Mouse (Mus musculus): ENCODE results near the gene Eaf1. TPM values are rescaled to one million over a fixed set of nuclear protein-coding genes. Genes with fewer than 3 reads are reported as not detected.

The Eaf1 gene
- polyA plus RNA-seq, 1 experiment from 2014 or later: 13.2 TPM

DNA sequence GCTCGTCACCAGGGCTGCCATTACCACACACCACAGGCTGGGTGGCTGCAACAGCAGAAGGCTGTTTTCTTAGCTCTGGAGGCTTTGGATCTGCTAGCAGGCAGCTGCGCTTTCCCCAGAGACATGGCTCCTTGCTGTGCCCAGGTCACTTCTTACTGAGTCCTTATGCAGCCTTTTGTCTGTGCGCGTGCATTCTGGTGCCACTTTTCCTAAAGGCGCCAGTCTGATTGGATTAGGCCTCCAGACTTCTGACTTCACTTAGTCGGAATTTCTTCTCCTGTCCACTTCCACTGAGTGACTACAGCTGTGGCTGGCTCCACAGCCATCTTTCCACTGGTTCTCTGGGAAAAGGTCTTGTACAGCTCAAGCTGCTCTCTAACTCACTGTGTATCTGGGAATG, 31.3 kb upstream of the Eaf1 start:
- Histone ChIP-seq H3K36me3 (ENCODE audit: control insufficient read depth, insufficient read depth, low read length) (no peaks in the 10 kb centered on the region), H3K27ac (replicated peaks in 1 of 2; ENCODE audit: control insufficient read depth in 1 of 2, insufficient read depth in 1 of 2, low read depth in 2 of 2, low read length in 2 of 2) (peak overlapping the region; percentile 64 to 79), H3K4me2 (ENCODE audit: low read length) (no peak overlapping the region), H3K9me3 (ENCODE audit: control insufficient read depth, low read length) (no peaks in the 10 kb centered on the region), H3K27me3 (ENCODE audit: control insufficient read depth, insufficient read depth, low read length) (no peaks in the 10 kb centered on the region), H3K4me1 (ENCODE audit: control insufficient read depth in 2 of 2, insufficient read depth in 2 of 2, low read length in 2 of 2) (no peaks in the 10 kb centered on the region; a peak in 2 of 4 replicates), H3K4me3 (ENCODE audit: control insufficient read depth in 1 of 2, insufficient read depth in 1 of 2, low read depth in 1 of 2, low read length in 2 of 2) (no peak overlapping the region), H3K9ac (ENCODE audit: low read length) (no peak overlapping the region)
- WGBS: 70% methylated on average over 6 of the region's 6 CpGs
- ATAC-seq (ENCODE audit: insufficient number of reproducible peaks, insufficient read depth, low FRiP score, low read depth): peak; percentile 34; the same call in 1 of the 2 replicates

GRCm38 (mm10) chr14:31464176-31464575, 30.0 kb upstream of the Eaf1 start:
- WGBS: 64% methylated on average over 8 of the region's 8 CpGs
- Histone ChIP-seq H3K9ac (ENCODE audit: low read length) (no peak overlapping the region), H3K4me1 (ENCODE audit: control insufficient read depth in 2 of 2, insufficient read depth in 2 of 2, low read length in 2 of 2) (no peaks in the 10 kb centered on the region; a peak in 2 of 4 replicates), H3K4me2 (ENCODE audit: low read length) (no peak overlapping the region), H3K27ac (replicated peaks in 1 of 2; ENCODE audit: control insufficient read depth in 1 of 2, insufficient read depth in 1 of 2, low read depth in 2 of 2, low read length in 2 of 2) (no peak overlapping the region), H3K36me3 (ENCODE audit: control insufficient read depth, insufficient read depth, low read length) (no peaks in the 10 kb centered on the region), H3K4me3 (ENCODE audit: control insufficient read depth in 1 of 2, insufficient read depth in 1 of 2, low read depth in 1 of 2, low read length in 2 of 2) (no peak overlapping the region), H3K9me3 (ENCODE audit: control insufficient read depth, low read length) (no peaks in the 10 kb centered on the region), H3K27me3 (ENCODE audit: control insufficient read depth, insufficient read depth, low read length) (no peaks in the 10 kb centered on the region)
- ATAC-seq (ENCODE audit: insufficient number of reproducible peaks, insufficient read depth, low FRiP score, low read depth): no peak

- ATAC-seq (ENCODE audit: insufficient number of reproducible peaks, insufficient read depth, low FRiP score, low read depth): no peak
- H3K9me3 ChIP-seq (ENCODE audit: control insufficient read depth, low read length): no peaks in the 10 kb centered on the region
- 55% methylated on average over 4 of the region's 4 CpGs for WGBS
- H3K4me3 ChIP-seq (ENCODE audit: control insufficient read depth in 1 of 2, insufficient read depth in 1 of 2, low read depth in 1 of 2, low read length in 2 of 2): no peak overlapping the region
- no peak overlapping the region for H3K4me2 ChIP-seq (ENCODE audit: low read length)
- H3K36me3 ChIP-seq (ENCODE audit: control insufficient read depth, insufficient read depth, low read length): no peaks in the 10 kb centered on the region
- H3K27me3 ChIP-seq (ENCODE audit: control insufficient read depth, insufficient read depth, low read length): no peaks in the 10 kb centered on the region
- H3K9ac ChIP-seq (ENCODE audit: low read length): no peak overlapping the region
- no peaks in the 10 kb centered on the region; a peak in 1 of 4 replicates for H3K4me1 ChIP-seq (ENCODE audit: control insufficient read depth in 2 of 2, insufficient read depth in 2 of 2, low read length in 2 of 2)
- H3K27ac ChIP-seq (replicated peaks in 1 of 2; ENCODE audit: control insufficient read depth in 1 of 2, insufficient read depth in 1 of 2, low read depth in 2 of 2, low read length in 2 of 2): no peak overlapping the region
Observed at GRCm38 (mm10) chr14:31469711-31470110, 24.5 kb upstream of the Eaf1 start.

DNA sequence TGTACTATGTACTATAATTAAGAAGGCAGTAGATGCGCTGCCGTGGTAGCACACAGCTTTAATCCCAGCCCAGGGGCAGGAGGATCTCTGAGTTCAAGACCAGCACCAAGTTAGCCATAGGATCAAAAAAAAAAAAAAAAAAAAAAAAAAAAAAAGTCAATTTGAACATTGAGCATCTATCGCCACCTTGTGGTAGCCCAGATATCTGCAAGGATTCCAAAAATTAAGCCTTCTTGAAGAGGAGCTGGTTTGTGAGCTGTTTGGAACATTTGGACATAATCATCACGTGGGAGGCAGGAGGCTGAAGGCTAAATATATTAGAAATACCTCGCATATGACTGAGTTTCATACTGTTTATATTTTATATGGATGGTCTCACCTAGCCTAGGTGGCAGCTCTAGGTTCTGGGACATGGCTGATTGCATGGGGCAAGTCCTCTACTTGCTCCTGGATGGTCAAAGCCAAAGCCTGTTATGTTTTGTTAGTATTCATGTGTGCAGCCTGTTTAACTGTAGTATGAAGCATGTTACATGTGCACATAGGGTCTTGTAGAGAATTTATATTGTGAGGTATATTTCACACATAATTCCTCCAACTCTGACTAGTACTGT, 21.6 kb upstream of the Eaf1 start:
- WGBS: 7% methylated on average over 5 of the region's 5 CpGs
- no peak overlapping the region for H3K27ac ChIP-seq (replicated peaks in 1 of 2; ENCODE audit: control insufficient read depth in 1 of 2, insufficient read depth in 1 of 2, low read depth in 2 of 2, low read length in 2 of 2)
- no peaks in the 10 kb centered on the region for H3K4me1 ChIP-seq (ENCODE audit: control insufficient read depth in 2 of 2, insufficient read depth in 2 of 2, low read length in 2 of 2)
- H3K27me3 ChIP-seq (ENCODE audit: control insufficient read depth, insufficient read depth, low read length): no peaks in the 10 kb centered on the region
- no peak overlapping the region for H3K9ac ChIP-seq (ENCODE audit: low read length)
- no peak for ATAC-seq (ENCODE audit: insufficient number of reproducible peaks, insufficient read depth, low FRiP score, low read depth)
- H3K4me3 ChIP-seq (ENCODE audit: control insufficient read depth in 1 of 2, insufficient read depth in 1 of 2, low read depth in 1 of 2, low read length in 2 of 2): no peak overlapping the region
- H3K36me3 ChIP-seq (ENCODE audit: control insufficient read depth, insufficient read depth, low read length): no peaks in the 10 kb centered on the region
- H3K9me3 ChIP-seq (ENCODE audit: control insufficient read depth, low read length): no peaks in the 10 kb centered on the region
- H3K4me2 ChIP-seq (ENCODE audit: low read length): no peak overlapping the region

GRCm38 (mm10) chr14:31473297-31473696, 20.9 kb upstream of the Eaf1 start:
- H3K27me3 ChIP-seq (ENCODE audit: control insufficient read depth, insufficient read depth, low read length): no peaks in the 10 kb centered on the region
- H3K4me1 ChIP-seq (ENCODE audit: control insufficient read depth in 2 of 2, insufficient read depth in 2 of 2, low read length in 2 of 2): no peaks in the 10 kb centered on the region
- 84% methylated on average over 2 of the region's 2 CpGs for WGBS

DNA sequence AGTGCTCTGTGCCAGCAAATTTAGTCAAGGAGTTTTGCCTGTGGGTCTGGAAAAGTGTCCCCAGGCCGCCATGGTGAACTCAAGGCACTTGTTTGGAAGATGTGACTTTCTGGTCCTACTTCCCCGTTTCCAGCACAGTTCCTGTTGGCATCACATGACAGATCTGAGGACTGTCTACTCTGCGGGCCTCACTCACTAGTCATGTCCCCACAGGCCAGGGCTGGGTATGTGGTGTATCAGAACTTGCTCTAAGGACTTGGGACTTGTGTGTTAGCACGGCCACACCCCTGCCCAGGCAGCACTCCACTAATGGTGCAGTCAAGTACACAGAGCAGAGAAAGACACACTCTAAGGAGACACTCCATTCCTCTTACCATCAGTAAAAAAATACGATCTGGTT, 11.8 kb upstream of the Eaf1 start:
- H3K4me3 ChIP-seq (ENCODE audit: control insufficient read depth in 1 of 2, insufficient read depth in 1 of 2, low read depth in 1 of 2, low read length in 2 of 2): no peak overlapping the region
- H3K36me3 ChIP-seq (ENCODE audit: control insufficient read depth, insufficient read depth, low read length): peaks cover 96% of the 10 kb centered on the region
- H3K4me2 ChIP-seq (ENCODE audit: low read length): no peak overlapping the region
- ATAC-seq (ENCODE audit: insufficient number of reproducible peaks, insufficient read depth, low FRiP score, low read depth): no peak
- no peak overlapping the region for H3K27ac ChIP-seq (replicated peaks in 1 of 2; ENCODE audit: control insufficient read depth in 1 of 2, insufficient read depth in 1 of 2, low read depth in 2 of 2, low read length in 2 of 2)
- no peaks in the 10 kb centered on the region for H3K27me3 ChIP-seq (ENCODE audit: control insufficient read depth, insufficient read depth, low read length)
- WGBS: 88% methylated on average over 5 of the region's 5 CpGs
- H3K9ac ChIP-seq (ENCODE audit: low read length): no peak overlapping the region
- no peaks in the 10 kb centered on the region for H3K9me3 ChIP-seq (ENCODE audit: control insufficient read depth, low read length)
- no peaks in the 10 kb centered on the region for H3K4me1 ChIP-seq (ENCODE audit: control insufficient read depth in 2 of 2, insufficient read depth in 2 of 2, low read length in 2 of 2)

More at GRCm38 (mm10) chr14:31473297-31473696, 20.9 kb upstream of the Eaf1 start:
- H3K9me3 ChIP-seq (ENCODE audit: control insufficient read depth, low read length): no peaks in the 10 kb centered on the region
- peaks cover 5% of the 10 kb centered on the region for H3K36me3 ChIP-seq (ENCODE audit: control insufficient read depth, insufficient read depth, low read length)
- no peak overlapping the region for H3K9ac ChIP-seq (ENCODE audit: low read length)
- H3K4me3 ChIP-seq (ENCODE audit: control insufficient read depth in 1 of 2, insufficient read depth in 1 of 2, low read depth in 1 of 2, low read length in 2 of 2): no peak overlapping the region
- no peak overlapping the region for H3K27ac ChIP-seq (replicated peaks in 1 of 2; ENCODE audit: control insufficient read depth in 1 of 2, insufficient read depth in 1 of 2, low read depth in 2 of 2, low read length in 2 of 2)
- H3K4me2 ChIP-seq (ENCODE audit: low read length): no peak overlapping the region
- ATAC-seq (ENCODE audit: insufficient number of reproducible peaks, insufficient read depth, low FRiP score, low read depth): no peak

GRCm38 (mm10) chr14:31486465-31486864, 7.7 kb upstream of the Eaf1 start:
- Histone ChIP-seq H3K4me1 (ENCODE audit: control insufficient read depth in 2 of 2, insufficient read depth in 2 of 2, low read length in 2 of 2) (no peaks in the 10 kb centered on the region), H3K4me2 (ENCODE audit: low read length) (no peak overlapping the region), H3K4me3 (ENCODE audit: control insufficient read depth in 1 of 2, insufficient read depth in 1 of 2, low read depth in 1 of 2, low read length in 2 of 2) (no peak overlapping the region), H3K9me3 (ENCODE audit: control insufficient read depth, low read length) (no peaks in the 10 kb centered on the region), H3K36me3 (ENCODE audit: control insufficient read depth, insufficient read depth, low read length) (peaks cover 94% of the 10 kb centered on the region), H3K27ac (replicated peaks in 1 of 2; ENCODE audit: control insufficient read depth in 1 of 2, insufficient read depth in 1 of 2, low read depth in 2 of 2, low read length in 2 of 2) (no peak overlapping the region), H3K9ac (ENCODE audit: low read length) (no peak overlapping the region), H3K27me3 (ENCODE audit: control insufficient read depth, insufficient read depth, low read length) (no peaks in the 10 kb centered on the region)
- ATAC-seq (ENCODE audit: insufficient number of reproducible peaks, insufficient read depth, low FRiP score, low read depth): no peak
- WGBS: 72% methylated on average over 4 of the region's 4 CpGs

GRCm38 (mm10) chr14:31488055-31488454, 6.1 kb upstream of the Eaf1 start:
- peaks cover 93% of the 10 kb centered on the region for H3K36me3 ChIP-seq (ENCODE audit: control insufficient read depth, insufficient read depth, low read length)

More at GRCm38 (mm10) chr14:31488055-31488454, 6.1 kb upstream of the Eaf1 start:
- H3K27me3 ChIP-seq (ENCODE audit: control insufficient read depth, insufficient read depth, low read length): no peaks in the 10 kb centered on the region
- 87% methylated on average over 6 of the region's 6 CpGs for WGBS
- H3K4me2 ChIP-seq (ENCODE audit: low read length): no peak overlapping the region
- no peaks in the 10 kb centered on the region for H3K9me3 ChIP-seq (ENCODE audit: control insufficient read depth, low read length)
- H3K27ac ChIP-seq (replicated peaks in 1 of 2; ENCODE audit: control insufficient read depth in 1 of 2, insufficient read depth in 1 of 2, low read depth in 2 of 2, low read length in 2 of 2): no peak overlapping the region
- H3K4me1 ChIP-seq (ENCODE audit: control insufficient read depth in 2 of 2, insufficient read depth in 2 of 2, low read length in 2 of 2): no peaks in the 10 kb centered on the region; a peak in 1 of 4 replicates
- no peak overlapping the region for H3K9ac ChIP-seq (ENCODE audit: low read length)
- ATAC-seq (ENCODE audit: insufficient number of reproducible peaks, insufficient read depth, low FRiP score, low read depth): no peak
- H3K4me3 ChIP-seq (ENCODE audit: control insufficient read depth in 1 of 2, insufficient read depth in 1 of 2, low read depth in 1 of 2, low read length in 2 of 2): no peak overlapping the region

Data from heart, embryonic 14.5 days (tissue).